In genomic region chr5:131024506-131024905, GRCm38 (mm10) we compare ENCODE assay signal across 17 mouse cellular contexts.
DNase-seq lines count a peak whose midpoint lies in the region; ATAC-seq lines count a peak whose summit lies in the region.
"Had no signal": no experiment of that assay in that cellular context is flagged by ENCODE, and none has a peak within 500 bp of the region (broad histone marks: within the 10 kb centered on the region; RNA-seq: fewer than 3 reads in every experiment).

No protein-coding gene starts in this region.

- intact Hi-C loops in heart, postnatal 14 days (cut with DNase I): no loop called here

- no peaks in the 10 kb centered on the region for H3K27me3 ChIP-seq in heart, embryonic 10.5 days (ENCODE audit: insufficient read depth, poor library complexity, severe bottlenecking)
- H3K27me3 ChIP-seq: limb, embryonic 15.5 days had no signal

- no peaks in the 10 kb centered on the region for H3K9me3 ChIP-seq in heart, embryonic 10.5 days
- H3K9me3 ChIP-seq: limb, embryonic 15.5 days had no signal

- no peak for ATAC-seq in granulocyte monocyte progenitor cell, adult 5-6 weeks (replicated peaks; ENCODE audit: poor library complexity, severe bottlenecking)
- no peak for ATAC-seq in erythroblast, adult 5-6 weeks (replicated peaks; ENCODE audit: low FRiP score, poor library complexity, severe bottlenecking)
- ATAC-seq: forebrain, embryonic 14.5 days; intestine, postnatal 0 days had no signal

- H3K4me3 ChIP-seq in heart, embryonic 10.5 days: no peak overlapping the region
- H3K4me3 ChIP-seq: limb, embryonic 15.5 days had no signal

- peak; percentile 25 to 39 for DNase-seq in heart, adult 18-20 months
- no peak for DNase-seq in heart, embryonic 10.5 days (ENCODE audit: low spot score)
- peak; percentile 18 to 20 for DNase-seq in right cerebral cortex, adult 2 months (ENCODE audit: low spot score in 2 of 2)
- no peak for DNase-seq in right cerebral cortex, postnatal 4 days
- peak; percentile 27 to 31 for DNase-seq in heart, postnatal 14 days
- DNase-seq: adrenal gland, adult 8-10 months; cerebellum, adult 18-20 months; kidney, postnatal 14 days; lung, adult 18-20 months; midbrain, embryonic 14.5 days had no signal

- H3K36me3 ChIP-seq in heart, embryonic 10.5 days: no peaks in the 10 kb centered on the region
- H3K36me3 ChIP-seq: limb, embryonic 15.5 days had no signal

- no peaks in the 10 kb centered on the region for H3K4me1 ChIP-seq in heart, embryonic 10.5 days
- H3K4me1 ChIP-seq: limb, embryonic 15.5 days had no signal

- H3K27ac ChIP-seq in heart, embryonic 10.5 days: no peak overlapping the region
- H3K27ac ChIP-seq: hindbrain, embryonic 14.5 days; limb, embryonic 15.5 days; macrophage had no signal

- WGBS in heart, embryonic 10.5 days: 81% methylated on average over 3 of the region's 3 CpGs

Comparison
In these comparisons a context has a peak if more than half of its experiments do, and no peak if none do; other contexts are left out.
1. DNase-seq: peak in heart, adult 18-20 months (2 of 2), right cerebral cortex, adult 2 months (2 of 2) and heart, postnatal 14 days (2 of 2); none in heart, embryonic 10.5 days (single experiment) and right cerebral cortex, postnatal 4 days (single experiment).